Mouse (Mus musculus): ENCODE data around the gene Kpna6. TPM values are rescaled to one million over a fixed set of nuclear protein-coding genes. Genes with fewer than 3 reads are reported as not detected.

Kpna6 gene
- polyA plus RNA-seq, 1 experiment from 2014 or later = 3.7 TPM

DNA sequence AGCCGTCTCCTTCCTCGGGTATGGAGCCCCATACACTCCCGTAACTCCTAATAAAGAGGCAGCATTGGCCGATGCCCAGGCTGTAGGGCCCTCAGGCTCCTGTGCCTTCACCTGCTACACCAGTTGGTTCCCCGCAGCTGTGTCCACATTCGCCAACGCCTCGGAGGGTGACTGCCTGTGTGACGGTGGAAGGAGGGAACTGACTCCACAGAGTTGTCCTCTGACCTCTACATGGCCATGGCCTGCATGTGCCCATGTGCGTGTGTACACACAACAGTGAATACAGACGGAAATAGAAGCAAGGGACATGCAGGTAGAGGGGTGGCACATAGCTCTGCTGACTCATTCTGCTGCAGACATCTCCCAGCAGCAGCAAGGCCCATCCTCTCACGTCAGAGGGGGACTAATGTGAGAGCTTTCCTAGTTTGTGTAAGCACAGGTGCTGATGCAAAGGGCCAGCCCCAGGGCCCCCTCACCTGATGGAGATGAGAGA, 63.4 kb downstream of the Kpna6 start:
- no peak overlapping the region for H3K27ac ChIP-seq (ENCODE audit: low read depth)
- no peak overlapping the region for H3K9ac ChIP-seq (replicated peaks)
- H3K4me1 ChIP-seq (ENCODE audit: insufficient read depth) = peaks cover 5% of the 10 kb centered on the region; the same call in 1 of the 2 replicates
- no peak; the same call in 1 of the 2 replicates for ATAC-seq
- peaks cover 37% of the 10 kb centered on the region for H3K36me3 ChIP-seq (replicated peaks; ENCODE audit: insufficient read depth, low read length)
- no peaks in the 10 kb centered on the region for H3K9me3 ChIP-seq (ENCODE audit: low read length)
- no peak overlapping the region for H3K4me3 ChIP-seq (ENCODE audit: low read depth, low read length)
- H3K27me3 ChIP-seq (ENCODE audit: insufficient read depth, low read length) = no peaks in the 10 kb centered on the region
- 77% methylated on average over 12 of the region's 12 CpGs for WGBS (ENCODE audit: insufficient replicate concordance)
- no peak for DNase-seq
- TF ChIP-seq CTCF (IDR thresholded peaks at IDR 0.05; ENCODE audit: low read depth) = no peak
- TF ChIP-seq EP300 (IDR thresholded peaks at IDR 0.05; ENCODE audit: low read depth) = no peak
- H3K4me2 ChIP-seq (ENCODE audit: low read depth, low read length) = no peak overlapping the region

DNA sequence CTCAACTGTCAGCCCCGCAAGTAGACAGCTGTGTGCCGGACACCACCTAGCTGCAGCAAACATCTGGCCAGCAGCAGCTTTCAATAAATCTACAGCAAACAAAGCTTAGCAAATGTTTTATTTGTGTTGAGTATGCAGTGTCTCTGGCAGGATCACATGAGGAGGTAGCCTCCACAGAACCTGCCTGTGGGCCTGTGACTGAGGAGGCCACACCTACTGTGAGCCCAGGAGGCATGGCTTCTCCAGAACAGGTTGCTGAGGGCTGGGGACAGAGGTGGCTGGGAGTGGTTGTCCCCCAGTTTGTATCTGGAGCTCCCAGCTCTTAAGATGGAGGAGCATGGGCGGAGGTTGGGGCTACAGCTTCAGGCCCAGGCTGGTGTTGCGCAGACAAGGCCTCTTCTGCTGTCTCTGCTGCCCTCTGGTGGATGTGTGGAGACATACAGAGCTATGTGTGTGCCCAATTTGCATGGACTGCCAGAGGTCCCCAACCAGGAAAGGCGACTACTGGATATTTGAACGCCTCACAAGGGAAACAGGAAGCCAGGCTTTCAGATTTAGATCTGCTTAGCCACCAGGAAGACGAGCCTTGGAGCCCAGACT, 64.0 kb downstream of the Kpna6 start:
- Histone ChIP-seq H3K4me2 (ENCODE audit: low read depth, low read length) (no peak overlapping the region), H3K9me3 (ENCODE audit: low read length) (no peaks in the 10 kb centered on the region), H3K36me3 (replicated peaks; ENCODE audit: insufficient read depth, low read length) (peaks cover 44% of the 10 kb centered on the region), H3K9ac (replicated peaks) (no peak overlapping the region), H3K27ac (ENCODE audit: low read depth) (peak overlapping the region; percentile 55; the same call in 1 of the 2 replicates), H3K4me3 (ENCODE audit: low read depth, low read length) (no peak overlapping the region), H3K27me3 (ENCODE audit: insufficient read depth, low read length) (no peaks in the 10 kb centered on the region), H3K4me1 (ENCODE audit: insufficient read depth) (peaks cover 5% of the 10 kb centered on the region; the same call in 1 of the 2 replicates)
- DNase-seq (peak; percentile 88), ATAC-seq (peak; percentile 91)
- whole genome bisulfite sequencing (ENCODE audit: insufficient replicate concordance) = 39% methylated on average over 7 of the region's 7 CpGs
- TF ChIP-seq EP300 (IDR thresholded peaks at IDR 0.05; ENCODE audit: low read depth) (no peak), CTCF (IDR thresholded peaks at IDR 0.05; ENCODE audit: low read depth) (peak; percentile 97)

GRCm38 (mm10) chr4:129600233-129601158, 72.1 kb downstream of the Kpna6 start, which contains the start of the genes Eif3i and Tmem234:
Gene Eif3i (minus strand): TSS chr4:129600648.
Gene Tmem234 (plus strand): TSS chr4:129600668.
- TF ChIP-seq EP300 (IDR thresholded peaks at IDR 0.05; ENCODE audit: low read depth) = peak; percentile 34; the same call in 1 of the 2 replicates
- TF ChIP-seq CTCF (IDR thresholded peaks at IDR 0.05; ENCODE audit: low read depth) = peak; percentile 23; the same call in 1 of the 2 replicates
- ATAC-seq = peak; percentile 94
- Histone ChIP-seq H3K4me1 (ENCODE audit: insufficient read depth) (peaks cover 23% of the 10 kb centered on the region), H3K36me3 (replicated peaks; ENCODE audit: insufficient read depth, low read length) (peaks cover 44% of the 10 kb centered on the region), H3K4me3 (ENCODE audit: low read depth, low read length) (peak within 1 kb of the TSS; percentile 79), H3K4me2 (ENCODE audit: low read depth, low read length) (peak within 1 kb of the TSS; percentile 99), H3K9me3 (ENCODE audit: low read length) (no peaks in the 10 kb centered on the region), H3K27ac (ENCODE audit: low read depth) (peak within 1 kb of the TSS; percentile 75), H3K27me3 (ENCODE audit: insufficient read depth, low read length) (no peaks in the 10 kb centered on the region), H3K9ac (replicated peaks) (peak within 1 kb of the TSS; percentile 83)
- WGBS (ENCODE audit: insufficient replicate concordance) = under 1% methylated on average over 63 of the region's 74 CpGs
- DNase-seq = peak; percentile 88

Small RNA genes within 50 kb of the gene (microRNA-seq; reads per million reads assigned to microRNA genes)
- gene Mir7016 = not detected

Other genes with a start within 250 kb of the Kpna6 start
- gene Zbtb8b, start 231.9 kb downstream of the Kpna6 start, polyA plus RNA-seq (2015; fragmentation: Nextera tagmentation; extraction: Ambion mirVana) = 0.40 and 0.55 TPM in 2 replicates
- 37.4 and 40.7 TPM in 2 replicates for gene Bsdc1, start 211.2 kb downstream of the Kpna6 start, polyA plus RNA-seq (2015; fragmentation: Nextera tagmentation; extraction: Ambion mirVana)
- 0.11 and 0.14 TPM in 2 replicates for gene Tssk3, start 181.7 kb downstream of the Kpna6 start, polyA plus RNA-seq (2015; fragmentation: Nextera tagmentation; extraction: Ambion mirVana)
- 0.41 and 0.88 TPM in 2 replicates for gene Fam229a, start 181.6 kb downstream of the Kpna6 start, polyA plus RNA-seq (2015; fragmentation: Nextera tagmentation; extraction: Ambion mirVana)
- gene Marcksl1, start 159.2 kb downstream of the Kpna6 start, polyA plus RNA-seq (2015; fragmentation: Nextera tagmentation; extraction: Ambion mirVana) = 42.7 and 46.9 TPM in 2 replicates
- 54.9 and 59.0 TPM in 2 replicates for gene Hdac1, start 130.1 kb downstream of the Kpna6 start, polyA plus RNA-seq (2015; fragmentation: Nextera tagmentation; extraction: Ambion mirVana)
- 3.3 and 3.4 TPM in 2 replicates for gene Lck, start 99.1 kb downstream of the Kpna6 start, polyA plus RNA-seq (2015; fragmentation: Nextera tagmentation; extraction: Ambion mirVana)
- 13.1 and 15.0 TPM in 2 replicates for gene Fam167b, start 94.2 kb downstream of the Kpna6 start, polyA plus RNA-seq (2015; fragmentation: Nextera tagmentation; extraction: Ambion mirVana)
- 119 and 125 TPM in 2 replicates for gene Eif3i, start 72.1 kb downstream of the Kpna6 start, polyA plus RNA-seq (2015; fragmentation: Nextera tagmentation; extraction: Ambion mirVana)
- gene Tmem234, start 72.1 kb downstream of the Kpna6 start, polyA plus RNA-seq (2015; fragmentation: Nextera tagmentation; extraction: Ambion mirVana) = 81.7 and 93.9 TPM in 2 replicates
- gene Dcdc2b, start 58.5 kb downstream of the Kpna6 start, polyA plus RNA-seq (2015; fragmentation: Nextera tagmentation; extraction: Ambion mirVana) = 0.54 and 0.71 TPM in 2 replicates
- 5.2 and 8.2 TPM in 2 replicates for gene Iqcc, start 53.7 kb downstream of the Kpna6 start, polyA plus RNA-seq (2015; fragmentation: Nextera tagmentation; extraction: Ambion mirVana)
- gene Ccdc28b, start 48.8 kb downstream of the Kpna6 start, polyA plus RNA-seq (2015; fragmentation: Nextera tagmentation; extraction: Ambion mirVana) = 13.1 and 15.7 TPM in 2 replicates
- gene Txlna, start 31.7 kb downstream of the Kpna6 start, polyA plus RNA-seq (2015; fragmentation: Nextera tagmentation; extraction: Ambion mirVana) = 12.5 and 14.0 TPM in 2 replicates
- gene Tmem39b, start 24.1 kb upstream of the Kpna6 start, polyA plus RNA-seq (2015; fragmentation: Nextera tagmentation; extraction: Ambion mirVana) = 2.2 and 2.3 TPM in 2 replicates
- 18.7 and 19.6 TPM in 2 replicates for gene Khdrbs1, start 69.5 kb upstream of the Kpna6 start, polyA plus RNA-seq (2015; fragmentation: Nextera tagmentation; extraction: Ambion mirVana)
- gene Ptp4a2, start 138.5 kb upstream of the Kpna6 start, polyA plus RNA-seq (2015; fragmentation: Nextera tagmentation; extraction: Ambion mirVana) = 198 and 205 TPM in 2 replicates